In genomic region chr6:72981124-72981651, GRCm38 (mm10) we compare ENCODE assay signal across 8 mouse cellular contexts. TPM values are rescaled to one million over a fixed set of nuclear protein-coding genes. Genes with fewer than 3 reads are reported as not detected.
DNase-seq lines count a peak whose midpoint lies in the region; ATAC-seq lines count a peak whose summit lies in the region.

No protein-coding gene starts in this region.

- H3K27me3 ChIP-seq in intestine, embryonic 16.5 days (replicated peaks; ENCODE audit: control insufficient read depth, insufficient read depth, low read length): no peaks in the 10 kb centered on the region
- no peaks in the 10 kb centered on the region for H3K27me3 ChIP-seq in lung, embryonic 16.5 days (ENCODE audit: control insufficient read depth, insufficient read depth, low read depth, low read length)

- no peak overlapping the region for H3K9ac ChIP-seq in intestine, embryonic 16.5 days (ENCODE audit: low read depth, low read length)
- no peak overlapping the region for H3K9ac ChIP-seq in lung, embryonic 16.5 days (ENCODE audit: low read length)

- H3K4me2 ChIP-seq in intestine, embryonic 16.5 days (ENCODE audit: low read depth, low read length): no peak overlapping the region
- no peak overlapping the region for H3K4me2 ChIP-seq in lung, embryonic 16.5 days (ENCODE audit: low read depth, low read length)

- H3K9me3 ChIP-seq in intestine, embryonic 16.5 days (ENCODE audit: control insufficient read depth, low read length): no peaks in the 10 kb centered on the region
- no peaks in the 10 kb centered on the region for H3K9me3 ChIP-seq in lung, embryonic 16.5 days (ENCODE audit: control insufficient read depth, low read length)

- 30% methylated on average over 9 of the region's 9 CpGs for WGBS in intestine, embryonic 16.5 days
- WGBS in lung, embryonic 16.5 days: 14% methylated on average over 9 of the region's 9 CpGs

- H3K4me3 ChIP-seq in intestine, embryonic 16.5 days (ENCODE audit: low read length): no peak overlapping the region
- H3K4me3 ChIP-seq in lung, embryonic 16.5 days (ENCODE audit: low read length): no peak overlapping the region

- DNase-seq in right cerebral cortex, postnatal 14 days: peak; percentile 11
- DNase-seq in right cerebral cortex, postnatal 4 days: no peak
- peak; percentile 60 for DNase-seq in gastrocnemius, adult 18-20 months (ENCODE audit: low spot score)
- DNase-seq in MN1 (ENCODE audit: low spot score): no peak

- peaks cover 10% of the 10 kb centered on the region; the same call in 1 of the 2 replicates for H3K4me1 ChIP-seq in intestine, embryonic 16.5 days (ENCODE audit: control insufficient read depth, insufficient read depth, low read length)
- H3K4me1 ChIP-seq in lung, embryonic 16.5 days (replicated peaks; ENCODE audit: control insufficient read depth, insufficient read depth, low read length): peaks cover 14% of the 10 kb centered on the region; the same call in 1 of the 2 replicates

- H3K36me3 ChIP-seq in intestine, embryonic 16.5 days (ENCODE audit: control insufficient read depth, insufficient read depth, low read length): no peaks in the 10 kb centered on the region
- no peaks in the 10 kb centered on the region for H3K36me3 ChIP-seq in lung, embryonic 16.5 days (ENCODE audit: control insufficient read depth, insufficient read depth, low read length)

- peak overlapping the region; percentile 78 for H3K27ac ChIP-seq in intestine, embryonic 16.5 days (ENCODE audit: low read length)
- peak overlapping the region; percentile 79 for H3K27ac ChIP-seq in lung, embryonic 16.5 days (ENCODE audit: low read length)

- peak; percentile 82 for ATAC-seq in intestine, embryonic 16.5 days
- peak; percentile 91 for ATAC-seq in lung, embryonic 16.5 days (ENCODE audit: low read depth)
- no peak for ATAC-seq in megakaryocyte, adult 5-6 weeks (ENCODE audit: poor library complexity, severe bottlenecking)
- no peak for ATAC-seq in megakaryocyte-erythroid progenitor cell, adult 5-6 weeks (replicated peaks; ENCODE audit: low FRiP score, low TSS enrichment, poor library complexity, severe bottlenecking)

RNA-seq across cellular contexts. Expression of gene Tmsb10, which starts 22.6 kb away (rescaled TPM):
- total RNA-seq in gastrocnemius, adult 18-20 months (2021): 10 to 100 TPM; 41.8 to 57.0 TPM
- polyA plus RNA-seq in intestine, embryonic 16.5 days (2015; fragmentation: Nextera tagmentation; extraction: Ambion mirVana): 1,797 and 1,804 TPM in 2 replicates
- polyA plus RNA-seq in lung, embryonic 16.5 days (2015; fragmentation: Nextera tagmentation; extraction: Ambion mirVana): 2,242 and 2,568 TPM in 2 replicates
- 3,978 and 3,999 TPM in 2 replicates for total RNA-seq in megakaryocyte, adult 5-6 weeks (2015)
- total RNA-seq in megakaryocyte, adult 5-6 weeks (2017): 2,780 and 3,394 TPM in 2 replicates
- total RNA-seq in megakaryocyte-erythroid progenitor cell, adult 5-6 weeks (2014; fragmentation: Nextera tagmentation): 259 and 304 TPM in 2 replicates
- total RNA-seq in megakaryocyte-erythroid progenitor cell, adult 5-6 weeks (2017): 303 and 381 TPM in 2 replicates

Comparison
In these comparisons a context has a peak if more than half of its experiments do, and no peak if none do; other contexts are left out.
1. DNase-seq: peak in right cerebral cortex, postnatal 14 days (single experiment) and gastrocnemius, adult 18-20 months (single experiment); none in right cerebral cortex, postnatal 4 days (single experiment) and MN1 (single experiment).
2. ATAC-seq: peak in intestine, embryonic 16.5 days (single experiment) and lung, embryonic 16.5 days (single experiment); none in megakaryocyte, adult 5-6 weeks (single experiment) and megakaryocyte-erythroid progenitor cell, adult 5-6 weeks (single experiment).
3. RNA of gene Tmsb10, which starts 22.6 kb away (total RNA-seq): 2,780 to 3,999 TPM in megakaryocyte, adult 5-6 weeks; 259 to 381 TPM in megakaryocyte-erythroid progenitor cell, adult 5-6 weeks and 41.8 to 57.0 TPM in gastrocnemius, adult 18-20 months; every median in the first group is over 4 times any median in the second.